Mouse (Mus musculus): Measurements from ENCODE around the gene Gli1.

Gli1 gene

GRCm38 (mm10) chr10:127291881-127292638 lies 49.7 kb downstream of the Gli1 start:
- DNase-seq (ENCODE audit: low spot score): no peak

- no peak for DNase-seq (ENCODE audit: low spot score)
Measured at GRCm38 (mm10) chr10:127290930-127291880, 50.6 kb downstream of the Gli1 start.

- DNase-seq (ENCODE audit: low spot score): peak; percentile 100
Measured at GRCm38 (mm10) chr10:127290307-127290929, 51.4 kb downstream of the Gli1 start.

DNA sequence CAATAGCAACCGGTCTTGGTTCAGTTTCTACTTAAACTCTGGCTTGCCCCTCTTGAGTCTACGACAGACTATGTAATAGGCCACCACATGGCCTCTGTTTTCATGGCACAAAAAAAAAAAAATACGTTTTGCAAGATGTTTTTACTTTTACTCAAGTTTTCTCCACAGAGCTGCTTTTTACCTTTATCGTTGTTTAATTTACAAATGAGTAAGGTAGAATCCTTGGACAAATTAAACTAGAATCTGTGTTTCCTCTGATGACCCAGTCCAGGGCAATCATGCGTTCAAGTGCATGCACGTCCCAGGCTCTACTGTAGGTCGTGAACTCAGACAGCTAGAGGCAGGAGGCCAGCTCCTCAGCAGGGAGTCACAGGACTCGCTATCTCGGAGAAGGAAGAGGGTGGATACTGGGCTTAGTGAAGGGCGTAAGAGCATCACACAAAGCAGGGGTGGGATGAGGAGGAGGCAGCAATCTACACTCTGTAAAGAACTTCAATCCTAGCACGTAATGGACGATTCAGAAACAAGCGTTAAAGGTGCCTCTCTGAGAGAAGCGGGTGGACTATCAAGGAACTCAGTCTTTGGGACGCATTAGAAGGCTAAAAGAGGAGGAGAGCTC lies 52.1 kb downstream of the Gli1 start:
- no peak for DNase-seq (ENCODE audit: low spot score)

GRCm38 (mm10) chr10:127288800-127289572 lies 52.8 kb downstream of the Gli1 start, which contains the start of gene Mbd6:
Mbd6 (minus strand) TSS chr10:127289018.
- peak; percentile 63 for DNase-seq (ENCODE audit: low spot score)

DNA sequence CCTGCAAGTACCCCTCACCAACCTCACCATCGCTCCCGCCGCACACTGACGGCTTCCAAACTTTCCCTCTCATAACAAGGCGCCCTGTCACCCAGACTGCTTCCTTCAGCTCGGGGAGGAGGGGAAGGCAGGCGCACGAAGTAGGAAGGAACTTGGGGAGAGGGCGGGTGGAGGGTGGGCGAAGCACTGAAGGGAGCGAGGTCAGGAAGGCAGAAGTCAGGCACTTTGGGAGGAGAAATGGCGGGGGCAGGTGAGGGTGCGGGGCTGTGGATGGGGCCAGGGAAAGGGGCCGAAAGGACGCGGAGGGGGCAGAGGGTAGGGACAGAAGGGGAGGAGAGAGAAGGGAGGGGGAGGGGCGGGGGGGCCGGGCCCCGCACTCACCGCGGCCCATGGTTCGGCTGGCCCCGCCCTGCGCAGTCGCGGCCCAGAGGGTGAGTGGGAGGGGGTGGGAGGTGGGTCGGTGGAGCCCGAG lies 53.4 kb downstream of the Gli1 start:
- no peak for DNase-seq (ENCODE audit: low spot score)

DNA sequence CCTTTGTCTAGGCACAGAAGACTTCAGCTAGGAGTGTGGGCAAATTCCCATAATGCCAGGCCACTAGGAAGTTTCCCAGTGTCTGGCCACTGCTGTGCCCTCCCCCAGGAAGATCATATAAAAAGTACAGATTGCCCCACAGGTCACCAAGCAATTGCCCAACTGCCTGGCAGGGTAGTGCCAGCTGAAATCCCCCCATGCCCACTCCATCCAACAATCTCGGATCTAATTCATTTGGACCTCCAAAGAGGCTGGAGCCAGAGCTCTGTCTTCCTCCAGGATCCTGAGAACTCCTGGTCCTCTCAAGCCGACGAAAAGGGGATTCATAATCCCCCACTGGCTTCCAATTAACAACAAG lies 53.9 kb downstream of the Gli1 start:
- DNase-seq (ENCODE audit: low spot score): no peak

DNA sequence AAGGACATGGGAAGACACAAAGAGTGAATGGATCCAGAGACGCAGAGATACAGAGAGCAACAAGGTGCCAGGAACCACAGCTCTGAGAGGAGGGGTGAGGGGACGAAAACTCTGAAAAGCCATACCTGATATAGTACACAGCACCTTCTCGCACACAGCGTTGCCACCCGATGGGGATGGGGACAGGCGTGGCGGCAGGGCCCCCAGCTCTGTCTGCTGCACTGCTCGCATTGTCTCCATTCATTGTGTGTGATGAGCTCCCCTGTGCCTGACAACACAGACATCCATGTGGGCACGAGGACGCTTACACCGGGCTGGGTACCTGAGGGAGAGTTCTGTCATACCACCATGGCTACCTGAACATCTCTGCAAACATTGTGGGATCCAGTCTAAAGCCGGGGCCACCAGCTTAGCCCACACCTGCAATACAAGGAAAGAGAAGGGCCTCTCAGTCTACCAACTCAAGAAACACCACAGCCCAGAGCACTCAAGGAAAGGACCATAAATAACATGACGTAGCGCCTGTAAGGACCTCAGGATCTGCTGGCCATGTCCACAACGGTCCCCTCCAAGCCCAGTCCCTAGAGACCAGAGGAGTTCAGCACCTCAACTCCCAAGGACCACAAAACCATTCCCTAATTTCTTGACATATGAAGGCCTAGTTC lies 54.4 kb downstream of the Gli1 start:
- DNase-seq (ENCODE audit: low spot score): no peak

DNA sequence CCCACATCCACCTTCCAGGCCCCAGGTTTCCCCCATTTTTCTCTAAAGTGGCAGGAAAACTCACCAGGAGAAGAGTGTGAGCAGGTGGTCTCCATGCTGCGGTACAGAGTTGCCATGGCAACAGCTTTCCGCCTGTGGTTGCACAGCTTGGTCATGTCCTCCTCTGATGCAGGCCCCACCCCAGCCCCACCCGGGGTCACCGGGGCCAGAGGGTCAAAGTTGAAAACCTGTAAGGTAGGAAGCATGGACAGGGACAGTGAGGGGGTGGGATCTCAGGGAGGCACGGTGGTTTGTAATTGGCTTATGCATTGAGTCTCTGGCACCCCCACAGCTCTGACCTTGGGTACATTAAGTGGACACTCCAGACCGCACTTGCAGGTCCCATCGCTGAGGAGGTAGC lies 55.0 kb downstream of the Gli1 start:
- DNase-seq (ENCODE audit: low spot score): no peak

GRCm38 (mm10) chr10:127286194-127286593 lies 55.6 kb downstream of the Gli1 start:
- DNase-seq (ENCODE audit: low spot score): no peak

- DNase-seq (ENCODE audit: low spot score): no peak
Measured at GRCm38 (mm10) chr10:127285644-127286043, 56.1 kb downstream of the Gli1 start.

- no peak for DNase-seq (ENCODE audit: low spot score)
Measured at GRCm38 (mm10) chr10:127284724-127285500, 56.9 kb downstream of the Gli1 start.

DNA sequence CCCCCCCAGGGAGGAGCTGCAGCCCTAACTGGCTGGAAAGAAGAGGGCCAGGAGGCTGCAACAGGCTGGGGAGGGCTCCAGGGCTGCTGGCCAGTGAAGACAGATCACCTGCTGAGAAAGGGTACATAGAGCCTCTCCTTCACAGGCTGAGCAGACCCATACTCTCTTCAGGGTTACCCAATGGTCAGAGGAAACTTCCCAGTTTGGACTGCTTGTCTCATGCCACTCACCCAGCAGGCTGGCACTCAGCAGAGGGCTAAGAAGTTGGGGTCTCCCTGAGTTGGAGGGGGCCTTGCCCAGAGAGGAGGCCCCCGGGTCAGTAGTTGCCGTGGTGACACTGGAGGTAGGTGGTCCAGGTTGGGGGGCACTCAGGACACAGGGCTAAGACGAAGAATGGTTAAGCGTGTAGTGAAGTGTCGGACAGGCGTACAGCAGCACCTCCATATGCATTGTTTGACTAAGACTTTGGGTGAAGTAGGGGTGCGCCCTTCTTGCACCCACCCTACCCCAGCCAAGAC lies 57.6 kb downstream of the Gli1 start:
- DNase-seq (ENCODE audit: low spot score): no peak

- no peak for DNase-seq (ENCODE audit: low spot score)
Measured at GRCm38 (mm10) chr10:127282620-127283215, 59.1 kb downstream of the Gli1 start.

GRCm38 (mm10) chr10:127281316-127281715 lies 60.5 kb downstream of the Gli1 start:
- DNase-seq (ENCODE audit: low spot score): no peak

Data from urinary bladder, postnatal 10 days (tissue).